Mouse (Mus musculus) liver (tissue): ENCODE measurements at regions not wholly inside any gene's neighbourhood (a gene's known extent, or its start where the extent isn't known, plus 50 kb on each side); places are given as distances from the start of the nearest gene placed in this dataset.

ENCODE experiments used
- DNase-seq: peaks from one replicate; pipeline ENCODE4 v3.0.0-alpha.2; 2020; ENCODE audit warnings: mixed read lengths

- DNase-seq, result no peak
Measured at GRCm38 (mm10) chr2:100918122-100918521, 706.4 kb upstream of the Rag2 start.

GRCm38 (mm10) chr2:100919537-100920212, 704.8 kb upstream of the Rag2 start:
- DNase-seq, result no peak

GRCm38 (mm10) chr2:100948632-100949031, 675.9 kb upstream of the Rag2 start:
- DNase-seq, result peak; percentile 3

- no peak for DNase-seq
Measured at GRCm38 (mm10) chr2:100959412-100959811, 665.1 kb upstream of the Rag2 start.

- no peak for DNase-seq
Measured at GRCm38 (mm10) chr2:100964584-100964983, 659.9 kb upstream of the Rag2 start.

GRCm38 (mm10) chr2:100977202-100977601, 647.3 kb upstream of the Rag2 start:
- no peak for DNase-seq

GRCm38 (mm10) chr2:100982362-100982761, 642.2 kb upstream of the Rag2 start:
- DNase-seq, result no peak

GRCm38 (mm10) chr2:101015353-101015752, 609.2 kb upstream of the Rag2 start:
- no peak for DNase-seq

- no peak for DNase-seq
Measured at GRCm38 (mm10) chr2:101019384-101019783, 605.1 kb upstream of the Rag2 start.

- DNase-seq, result no peak
Measured at GRCm38 (mm10) chr2:101021515-101021914, 603.0 kb upstream of the Rag2 start.

GRCm38 (mm10) chr2:101043050-101043449, 581.5 kb upstream of the Rag2 start:
- no peak for DNase-seq

GRCm38 (mm10) chr2:101062939-101063338, 561.6 kb upstream of the Rag2 start:
- DNase-seq, result no peak

- DNase-seq, result no peak
Measured at GRCm38 (mm10) chr2:101074990-101075389, 549.5 kb upstream of the Rag2 start.

- DNase-seq, result no peak
Measured at GRCm38 (mm10) chr2:101080231-101080630, 544.3 kb upstream of the Rag2 start.

GRCm38 (mm10) chr2:101083813-101084212, 540.7 kb upstream of the Rag2 start:
- DNase-seq, result no peak

GRCm38 (mm10) chr2:101084648-101085047, 539.9 kb upstream of the Rag2 start:
- DNase-seq, result no peak

GRCm38 (mm10) chr2:101107183-101107872, 517.2 kb upstream of the Rag2 start:
- DNase-seq, result no peak

GRCm38 (mm10) chr2:101136867-101137266, 487.7 kb upstream of the Rag2 start:
- DNase-seq, result no peak

- no peak for DNase-seq
Measured at GRCm38 (mm10) chr2:101139931-101140330, 484.6 kb upstream of the Rag2 start.

GRCm38 (mm10) chr2:101156755-101157271, 467.7 kb upstream of the Rag2 start:
- DNase-seq, result no peak

GRCm38 (mm10) chr2:101159276-101159675, 465.2 kb upstream of the Rag2 start:
- no peak for DNase-seq

GRCm38 (mm10) chr2:101165942-101166341, 458.6 kb upstream of the Rag2 start:
- DNase-seq, result no peak

- DNase-seq, result no peak
Measured at GRCm38 (mm10) chr2:101172806-101173205, 451.7 kb upstream of the Rag2 start.

GRCm38 (mm10) chr2:101175124-101175523, 449.4 kb upstream of the Rag2 start:
- no peak for DNase-seq
